Mouse (Mus musculus) heart, postnatal 10 days (tissue): ENCODE data around the gene Abcc8. TPM values are rescaled to one million over a fixed set of nuclear protein-coding genes. Genes with fewer than 3 reads are reported as not detected.

ENCODE experiments used
- DNase-seq, 2 experiments: peaks; one replicate each; pipeline ENCODE4 v3.0.0; 2021
- intact Hi-C: fragments of 180-260 bp; cut with DNase I; formaldehyde crosslinking; loops from one replicate; pipeline ENCODE4 v1.15.1; 2025
- total RNA-seq, 2 experiments: library from RNA; stranded (reverse); gene quantifications; 2 replicates each; pipeline ENCODE4 v1.2.3; 2021

Abcc8 gene
- total RNA-seq, 2 experiments from 2014 or later: 64.1 to 72.6 TPM

- no peak for DNase-seq
- intact Hi-C loops: no loop called here
These were observed 111.0 kb downstream of the Abcc8 start for GRCm38 (mm10) chr7:46068831-46069230.

GRCm38 (mm10) chr7:46063296-46063695 is 116.5 kb downstream of the Abcc8 start:
- intact Hi-C loops: no loop called here
- no peak for DNase-seq

GRCm38 (mm10) chr7:46061614-46062013 is 118.2 kb downstream of the Abcc8 start:
- DNase-seq: no peak
- intact Hi-C loops: no loop called here

- intact Hi-C loops: no loop called here
- no peak for DNase-seq
These were observed 119.1 kb downstream of the Abcc8 start for GRCm38 (mm10) chr7:46060688-46061087.

- intact Hi-C loops: no loop called here
- no peak for DNase-seq
These were observed 121.0 kb downstream of the Abcc8 start for GRCm38 (mm10) chr7:46058882-46059281.

Other genes with a start within 250 kb of the Abcc8 start
- gene Abcc6, start 149.7 kb downstream of the Abcc8 start, total RNA-seq: not detected
- gene Nomo1, start 146.3 kb downstream of the Abcc8 start, total RNA-seq: 10 to 100 TPM; 67.2 to 68.2 TPM
- 10 to 100 TPM; 77.5 to 85.1 TPM for gene Kcnj11, start 79.3 kb downstream of the Abcc8 start, total RNA-seq
- gene Ush1c, start 58.5 kb upstream of the Abcc8 start, total RNA-seq: 10 to 100 TPM; 12.2 to 12.8 TPM
- gene Otog, start 61.0 kb upstream of the Abcc8 start, total RNA-seq: not detected
- not detected for gene Myod1, start 196.4 kb upstream of the Abcc8 start, total RNA-seq
- under 1 TPM; 0.02 to 0.17 TPM for gene Kcnc1, start 216.5 kb upstream of the Abcc8 start, total RNA-seq